Comparison of ENCODE assay signal across 22 mouse cellular contexts in the genomic region with DNA sequence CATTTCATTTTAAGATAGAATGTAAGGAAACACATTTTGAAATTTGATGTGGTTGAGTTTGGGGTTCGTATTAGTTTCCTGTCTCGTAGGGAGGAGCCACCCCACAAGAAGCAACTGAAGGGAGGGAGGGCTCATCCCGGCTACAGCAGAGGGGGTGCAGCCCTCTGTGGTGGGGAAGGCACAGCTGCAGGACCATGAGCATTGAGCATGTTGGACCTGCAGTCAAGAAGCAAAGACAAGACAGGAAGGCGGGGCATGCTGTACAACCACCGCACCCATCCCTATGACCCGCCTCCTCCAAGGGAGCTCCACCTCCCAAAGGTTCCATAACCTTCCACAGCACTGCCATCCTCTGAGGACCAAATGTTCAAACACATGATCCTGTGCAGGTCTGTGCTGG. TPM values are rescaled to one million over a fixed set of nuclear protein-coding genes. Genes with fewer than 3 reads are reported as not detected.
DNase-seq lines count a peak whose midpoint lies in the region; ATAC-seq and TF ChIP-seq lines count a peak whose summit lies in the region.
"Had no signal": no experiment of that assay in that cellular context is flagged by ENCODE, and none has a peak within 500 bp of the region (broad histone marks: within the 10 kb centered on the region; RNA-seq: fewer than 3 reads in every experiment).

No protein-coding gene starts in this region.

- no peak overlapping the region for H3K4me2 ChIP-seq in forebrain, embryonic 15.5 days (replicated peaks)
- H3K4me2 ChIP-seq: embryonic facial prominence, embryonic 13.5 days; heart, embryonic 12.5 days; kidney, embryonic 15.5 days; midbrain, embryonic 13.5 days had no signal

- H3K27me3 ChIP-seq in spleen, adult 2 months (ENCODE audit: control insufficient read depth, insufficient read depth, low read length): no peaks in the 10 kb centered on the region
- no peaks in the 10 kb centered on the region for H3K27me3 ChIP-seq in forebrain, embryonic 15.5 days
- H3K27me3 ChIP-seq: CH12.LX; embryonic facial prominence, embryonic 13.5 days; kidney, embryonic 15.5 days; midbrain, embryonic 13.5 days had no signal

- DNase-seq in spleen, adult 2 months (ENCODE audit: low read depth in 1 of 2, low spot score in 2 of 2): peak; percentile 18 to 41
- no peak for DNase-seq in spleen, postnatal 10 days (ENCODE audit: low spot score in 2 of 2)
- DNase-seq in naive thymus-derived CD4-positive, alpha-beta T cell, adult 2 months (ENCODE audit: low read depth): peak; percentile 82
- DNase-seq in thymus, postnatal 36 days: peak; percentile 53 to 76
- no peak for DNase-seq in urinary bladder, adult 2 months (ENCODE audit: low spot score)
- no peak for DNase-seq in right cerebral cortex, postnatal 4 days
- DNase-seq: adrenal gland, adult 8-10 months; cerebellum, adult 11 months; heart, postnatal 36 days; liver; lung, adult 2 months; lung, postnatal 36 days had no signal

- TF ChIP-seq CTCF in spleen, adult 2 months (IDR thresholded peaks at IDR 0.05; ENCODE audit: extremely low read depth, insufficient read depth, insufficient read length, insufficient replicate concordance): no peak

- H3K9ac ChIP-seq in forebrain, embryonic 15.5 days (replicated peaks): no peak overlapping the region
- H3K9ac ChIP-seq: embryonic facial prominence, embryonic 13.5 days; heart, embryonic 12.5 days; kidney, embryonic 15.5 days; midbrain, embryonic 13.5 days had no signal

- H3K4me1 ChIP-seq in spleen, adult 2 months (ENCODE audit: control insufficient read depth, insufficient read depth, insufficient read length): no peaks in the 10 kb centered on the region; the same call in none of the 2 replicates
- H3K4me1 ChIP-seq in forebrain, embryonic 15.5 days: no peaks in the 10 kb centered on the region
- H3K4me1 ChIP-seq: midbrain, embryonic 13.5 days had no signal

- no peaks in the 10 kb centered on the region for H3K9me3 ChIP-seq in forebrain, embryonic 15.5 days
- H3K9me3 ChIP-seq: embryonic facial prominence, embryonic 13.5 days; forebrain, embryonic 10.5 days; heart, embryonic 12.5 days; kidney, embryonic 15.5 days; midbrain, embryonic 13.5 days had no signal

- no peaks in the 10 kb centered on the region for H3K36me3 ChIP-seq in spleen, adult 2 months (ENCODE audit: control insufficient read depth, insufficient read depth, low read length)
- H3K36me3 ChIP-seq in forebrain, embryonic 15.5 days: no peaks in the 10 kb centered on the region
- H3K36me3 ChIP-seq: embryonic facial prominence, embryonic 13.5 days; forebrain, embryonic 10.5 days; heart, embryonic 12.5 days; kidney, embryonic 15.5 days; midbrain, embryonic 13.5 days had no signal

- no peak overlapping the region for H3K4me3 ChIP-seq in spleen, adult 2 months (ENCODE audit: extremely low read depth, insufficient read depth, insufficient read length)
- no peak overlapping the region for H3K4me3 ChIP-seq in forebrain, embryonic 15.5 days
- H3K4me3 ChIP-seq: embryonic facial prominence, embryonic 13.5 days; forebrain, embryonic 10.5 days; heart, embryonic 12.5 days; kidney, embryonic 15.5 days; midbrain, embryonic 13.5 days; myocyte had no signal

- WGBS in spleen, adult 2 months: 30% methylated on average over 6 of the region's 6 CpGs
- WGBS in forebrain, embryonic 15.5 days: 95% methylated on average over 6 of the region's 6 CpGs

- no peak for TF ChIP-seq POLR2A in spleen, adult 2 months (IDR thresholded peaks at IDR 0.05; ENCODE audit: low read depth, low read length)

- peak; percentile 82 for ATAC-seq in granulocyte monocyte progenitor cell, adult 5-6 weeks (replicated peaks; ENCODE audit: poor library complexity, severe bottlenecking)
- no peak for ATAC-seq in forebrain, embryonic 15.5 days (replicated peaks)
- ATAC-seq: midbrain, embryonic 13.5 days had no signal

- H3K27ac ChIP-seq in spleen, adult 2 months (ENCODE audit: insufficient read depth, low read length): peak overlapping the region; percentile 56
- H3K27ac ChIP-seq in forebrain, embryonic 15.5 days (replicated peaks): no peak overlapping the region
- H3K27ac ChIP-seq: embryonic facial prominence, embryonic 13.5 days; forebrain, embryonic 10.5 days; kidney, embryonic 15.5 days; midbrain, embryonic 13.5 days had no signal

RNA-seq across cellular contexts. Expression of gene Setd4, which starts 31.5 kb away (rescaled TPM):
- polyA plus RNA-seq in spleen, adult 2 months (2012; rRNA removed): 10.2 and 10.6 TPM in 2 replicates
- 3.5 and 10.8 TPM in 2 replicates for total RNA-seq in granulocyte monocyte progenitor cell, adult 5-6 weeks (2014; fragmentation: Nextera tagmentation)
- 5.0 and 13.4 TPM in 2 replicates for total RNA-seq in granulocyte monocyte progenitor cell, adult 5-6 weeks (2017)
- polyA plus RNA-seq in urinary bladder, adult 2 months (2012; rRNA removed): 10.3 and 12.7 TPM in 2 replicates
- polyA plus RNA-seq in forebrain, embryonic 15.5 days (2015; fragmentation: Nextera tagmentation; extraction: Ambion mirVana): 15.5 and 20.2 TPM in 2 replicates

RNA-seq across cellular contexts. Expression of gene Cbr1, which starts 33.3 kb away (rescaled TPM):
- polyA plus RNA-seq in spleen, adult 2 months (2012; rRNA removed): 30.3 and 36.2 TPM in 2 replicates
- 20.6 and 26.7 TPM in 2 replicates for total RNA-seq in granulocyte monocyte progenitor cell, adult 5-6 weeks (2014; fragmentation: Nextera tagmentation)
- total RNA-seq in granulocyte monocyte progenitor cell, adult 5-6 weeks (2017): 14.6 and 19.8 TPM in 2 replicates
- polyA plus RNA-seq in urinary bladder, adult 2 months (2012; rRNA removed): 98.0 and 118 TPM in 2 replicates
- polyA plus RNA-seq in forebrain, embryonic 15.5 days (2015; fragmentation: Nextera tagmentation; extraction: Ambion mirVana): 148 TPM in 2 replicates

RNA-seq across cellular contexts. Expression of gene Gm5678, which starts 55.5 kb away (rescaled TPM):
- polyA plus RNA-seq in spleen, adult 2 months (2012; rRNA removed): not detected in 2 replicates
- not detected in 2 replicates for total RNA-seq in granulocyte monocyte progenitor cell, adult 5-6 weeks (2014; fragmentation: Nextera tagmentation)
- total RNA-seq in granulocyte monocyte progenitor cell, adult 5-6 weeks (2017): not detected in 2 replicates
- polyA plus RNA-seq in urinary bladder, adult 2 months (2012; rRNA removed): not detected in 2 replicates
- polyA plus RNA-seq in forebrain, embryonic 15.5 days (2015; fragmentation: Nextera tagmentation; extraction: Ambion mirVana): not detected in 2 replicates
- total RNA-seq: CH12.LX had no signal
- polyA plus RNA-seq: embryonic facial prominence, embryonic 13.5 days; forebrain, embryonic 10.5 days; heart, embryonic 12.5 days; kidney, embryonic 15.5 days; large intestine, adult 2 months; lung, adult 2 months; midbrain, embryonic 13.5 days; myocyte had no signal

Comparison
In these comparisons a context has a peak if more than half of its experiments do, and no peak if none do; other contexts are left out.
1. DNase-seq: peak in spleen, adult 2 months (2 of 2), naive thymus-derived CD4-positive, alpha-beta T cell, adult 2 months (single experiment) and thymus, postnatal 36 days (2 of 2); none in spleen, postnatal 10 days (0 of 2), urinary bladder, adult 2 months (single experiment) and right cerebral cortex, postnatal 4 days (single experiment).